Mouse (Mus musculus) stomach, postnatal 0 days (tissue): ENCODE data around the gene Vstm2b. TPM values are rescaled to one million over a fixed set of nuclear protein-coding genes. Genes with fewer than 3 reads are reported as not detected.

Source experiments
- ATAC-seq: fragments of 200-750 bp; cut with Nextera tagmentation; 2 replicates; pipeline ENCODE4 v1.8.0; 2017; ENCODE audit not compliant: low FRiP score, low TSS enrichment
- DNase-seq: peaks from one replicate; pipeline ENCODE4 v3.0.0-alpha.2; 2016; ENCODE audit warnings: low spot score
- H3K27ac ChIP-seq: fragments of 300-500 bp; sonication (generic); replicated peaks from 2 replicates; pipeline ENCODE4 v1.5.1; 2014; ENCODE audit warnings: mild to moderate bottlenecking, control low read depth
- H3K27me3 ChIP-seq: fragments of 300-500 bp; sonication (generic); 2 replicates; pipeline ENCODE4 v1.6.1; 2014; ENCODE audit warnings: low read length; ENCODE audit not compliant: control insufficient read depth, insufficient read depth
- H3K36me3 ChIP-seq: fragments of 300-500 bp; sonication (generic); 2 replicates; pipeline ENCODE4 v1.6.1; 2014; ENCODE audit warnings: low read length, mixed read lengths; ENCODE audit not compliant: control insufficient read depth, insufficient read depth
- H3K4me1 ChIP-seq: fragments of 300-500 bp; sonication (generic); replicated peaks from 2 replicates; pipeline ENCODE4 v1.6.1; 2014; ENCODE audit warnings: antibody characterized with exemption; ENCODE audit not compliant: control insufficient read depth, insufficient read depth
- H3K4me2 ChIP-seq: fragments of 300-500 bp; sonication (generic); replicated peaks from 2 replicates; pipeline ENCODE4 v1.6.1; 2014; ENCODE audit warnings: low read depth, mild to moderate bottlenecking, control low read depth, moderate library complexity
- H3K4me3 ChIP-seq: fragments of 300-500 bp; sonication (generic); 2 replicates; pipeline ENCODE4 v1.5.1; 2014; ENCODE audit warnings: low read depth, low read length, control low read depth
- H3K9ac ChIP-seq: fragments of 300-500 bp; sonication (generic); 2 replicates; pipeline ENCODE4 v1.6.1; 2014; ENCODE audit warnings: mild to moderate bottlenecking, low read length, control low read depth, mixed read lengths
- H3K9me3 ChIP-seq: fragments of 300-500 bp; sonication (generic); 2 replicates; pipeline ENCODE4 v1.6.1; 2016; ENCODE audit warnings: low read length; ENCODE audit not compliant: control insufficient read depth
- CTCF ChIP-seq: IDR thresholded peaks from 2 replicates; pipeline ENCODE4 v1.5.1; 2016; ENCODE audit warnings: antibody characterized with exemption, low read depth, mild to moderate bottlenecking, moderate library complexity
- EP300 ChIP-seq: optimal IDR thresholded peaks from 2 replicates; pipeline ENCODE3; 2016; ENCODE audit warnings: antibody characterized with exemption
- WGBS: fragments of 180-500 bp; shearing (Covaris S2); extraction: QIAGEN DNeasy Blood & Tissue Kit; methylation state at CpG from one replicate; pipeline ENCODE4 v1.1.7; 2014; 5-methylcytosine and 5-hydroxymethylcytosine counted together
- polyA plus RNA-seq: library from polyadenylated mRNA; unstranded; fragments of >200 nt; fragmentation: Nextera tagmentation; extraction: Ambion mirVana; gene quantifications from 2 replicates; pipeline ENCODE4 v1.2.1, GENCODE M21; 2015

Vstm2b gene
- polyA plus RNA-seq, 1 experiment from 2014 or later, result 0.81 TPM

DNA sequence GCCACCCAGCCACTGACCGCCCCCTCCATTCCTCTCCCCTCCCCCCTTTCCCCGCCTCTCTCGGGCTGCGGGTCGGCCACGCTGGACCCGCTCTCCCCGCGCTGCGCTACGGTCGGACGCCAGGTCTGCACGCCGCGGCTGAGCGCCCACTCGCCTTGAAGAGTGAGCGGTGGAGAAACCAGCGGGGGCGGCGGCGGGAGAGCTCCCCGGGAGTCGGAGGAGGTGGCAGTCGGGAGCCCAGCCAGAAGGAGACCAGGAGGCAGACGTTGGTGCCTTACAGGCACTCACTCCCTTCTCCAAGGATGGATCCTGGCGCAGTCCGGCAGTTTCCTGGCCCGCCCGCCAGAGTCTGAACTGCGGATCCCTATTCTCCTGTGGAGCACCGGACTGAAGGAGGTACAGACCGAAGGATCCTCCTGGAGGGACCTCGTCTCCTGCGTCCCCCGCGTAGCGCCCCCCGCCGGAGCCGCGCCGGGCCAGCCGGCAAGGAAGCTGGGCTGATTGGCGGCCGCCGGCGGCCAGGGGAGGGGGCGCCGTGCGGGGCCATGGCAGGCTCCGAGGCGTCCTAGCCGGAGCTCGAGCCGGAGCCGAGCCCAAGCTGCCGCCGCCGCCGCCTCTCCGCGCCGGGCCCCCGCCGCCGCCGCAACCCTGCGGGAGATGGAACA is 715 bp downstream of the Vstm2b start:
- H3K27me3 ChIP-seq, result peaks cover 7% of the 10 kb centered on the region; the same call in 1 of the 2 replicates
- no peaks in the 10 kb centered on the region for H3K9me3 ChIP-seq
- under 1% methylated on average over 28 of the region's 70 CpGs for WGBS
- H3K4me3 ChIP-seq, result peak overlapping the region; percentile 41
- no peak overlapping the region for H3K27ac ChIP-seq
- no peaks in the 10 kb centered on the region for H3K4me1 ChIP-seq
- 0 out of 2 replicates have a peak overlapping the region, but pooled peaks have one; percentile 23 for H3K9ac ChIP-seq
- peak overlapping the region; percentile 67 for H3K4me2 ChIP-seq
- ATAC-seq, result no peak
- no peak for TF ChIP-seq EP300
- DNase-seq, result peak; percentile 20
- no peaks in the 10 kb centered on the region for H3K36me3 ChIP-seq

DNA sequence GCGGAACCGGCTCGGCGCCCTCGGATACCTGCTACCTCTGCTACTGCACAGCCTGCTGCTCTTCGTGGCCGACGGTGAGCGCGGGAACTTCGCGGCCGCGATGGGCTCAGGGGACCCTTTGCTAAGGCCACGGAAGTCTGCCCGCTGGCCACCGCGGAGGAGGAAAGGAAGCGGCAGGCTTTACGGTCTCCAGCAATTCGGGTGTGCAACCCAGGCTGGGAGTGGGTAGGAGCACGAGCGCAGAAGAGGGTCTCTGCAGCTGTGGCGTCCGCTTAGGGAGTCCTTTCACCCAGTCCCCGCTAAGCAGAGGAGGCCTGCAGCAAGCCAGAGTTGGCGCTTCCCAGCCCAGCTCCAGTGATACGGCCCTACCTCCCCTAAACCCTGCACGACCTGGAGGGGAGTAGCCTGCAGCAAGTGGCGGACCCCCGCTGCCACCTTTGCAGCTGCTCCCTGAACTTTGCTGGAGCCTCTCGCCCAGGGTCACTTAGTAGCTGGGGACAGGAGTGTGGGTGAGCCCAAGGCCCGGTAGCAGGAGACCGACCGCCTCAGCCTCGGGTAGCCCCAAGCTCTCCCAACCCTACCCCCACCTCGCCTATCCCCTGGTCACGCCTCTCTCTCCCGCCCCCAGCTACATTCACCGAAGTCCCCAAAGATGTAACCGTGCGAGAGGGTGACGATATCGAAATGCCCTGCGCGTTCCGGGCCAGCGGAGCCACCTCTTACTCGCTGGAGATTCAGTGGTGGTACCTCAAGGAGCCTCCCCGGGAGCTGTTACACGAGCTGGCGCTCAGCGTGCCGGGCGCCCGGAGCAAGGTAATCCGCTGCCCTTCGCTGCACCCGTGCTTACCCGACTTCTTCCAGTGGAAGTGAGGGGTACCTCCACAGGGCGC is 1.5 kb downstream of the Vstm2b start:
- TF ChIP-seq EP300 (no peak), CTCF (no peak)
- Histone ChIP-seq H3K4me1 (no peaks in the 10 kb centered on the region), H3K4me2 (peak overlapping the region; percentile 67), H3K9me3 (no peaks in the 10 kb centered on the region), H3K27me3 (peaks cover 7% of the 10 kb centered on the region; the same call in 1 of the 2 replicates), H3K27ac (no peak overlapping the region), H3K4me3 (peak overlapping the region; percentile 41), H3K36me3 (no peaks in the 10 kb centered on the region), H3K9ac (no peak overlapping the region)
- WGBS, result under 1% methylated on average over 61 of the region's 61 CpGs
- peak; percentile 17; the same call in 1 of the 2 replicates for ATAC-seq
- DNase-seq, result no peak

DNA sequence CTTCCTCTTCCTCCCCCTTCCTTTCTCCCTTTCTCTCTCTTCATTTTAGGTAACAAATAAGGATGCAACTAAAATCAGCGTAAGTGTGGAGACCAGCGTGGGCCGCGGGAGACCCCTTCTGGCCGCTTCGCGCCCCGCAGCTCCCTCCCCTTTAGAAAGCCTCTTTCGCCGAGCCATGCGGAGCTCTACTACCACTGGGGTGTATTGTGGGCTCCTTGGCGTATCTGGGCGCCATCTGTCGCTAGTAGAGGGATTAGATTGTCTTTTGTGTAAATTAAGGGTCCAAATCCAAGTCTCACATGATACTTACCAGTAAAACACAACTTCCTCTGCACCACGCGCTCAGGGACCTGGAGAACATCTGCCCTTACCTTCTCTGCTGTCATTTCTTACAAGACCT is 3.1 kb downstream of the Vstm2b start:
- no peak; the same call in 1 of the 2 replicates for ATAC-seq
- Histone ChIP-seq H3K4me3 (no peak overlapping the region), H3K9me3 (no peaks in the 10 kb centered on the region), H3K27ac (no peak overlapping the region), H3K4me2 (no peak overlapping the region), H3K4me1 (no peaks in the 10 kb centered on the region), H3K27me3 (peaks cover 7% of the 10 kb centered on the region; the same call in 1 of the 2 replicates), H3K36me3 (no peaks in the 10 kb centered on the region), H3K9ac (no peak overlapping the region)
- TF ChIP-seq CTCF (peak; percentile 80), EP300 (no peak)
- 3% methylated on average over 16 of the region's 16 CpGs for WGBS
- DNase-seq, result peak; percentile 59

DNA sequence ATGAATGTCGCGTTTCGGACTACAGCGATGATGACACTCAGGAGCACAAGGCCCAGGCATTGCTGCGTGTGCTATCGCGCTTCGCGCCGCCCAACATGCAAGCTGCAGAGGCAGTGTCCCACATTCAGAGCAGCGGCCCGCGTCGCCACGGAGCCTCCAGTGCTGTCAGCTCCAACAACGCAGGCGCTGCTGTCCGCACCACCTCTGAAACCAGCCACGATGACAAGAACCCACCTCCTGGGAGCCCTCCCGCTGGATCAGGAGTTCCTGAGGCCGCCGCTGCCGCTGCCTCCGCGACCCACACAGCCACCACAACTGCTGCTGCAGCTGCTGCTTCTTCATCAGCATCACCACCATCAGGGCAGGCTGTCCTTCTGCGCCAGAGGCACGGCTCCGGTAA is 4.4 kb downstream of the Vstm2b start:
- no peak overlapping the region for H3K27ac ChIP-seq
- WGBS, result 19% methylated on average over 28 of the region's 28 CpGs
- H3K4me2 ChIP-seq, result no peak overlapping the region
- H3K36me3 ChIP-seq, result no peaks in the 10 kb centered on the region
- no peak for ATAC-seq
- TF ChIP-seq EP300, result no peak
- no peaks in the 10 kb centered on the region for H3K4me1 ChIP-seq
- no peak for DNase-seq
- no peak overlapping the region for H3K9ac ChIP-seq
- H3K9me3 ChIP-seq, result no peaks in the 10 kb centered on the region
- peaks cover 7% of the 10 kb centered on the region; the same call in 1 of the 2 replicates for H3K27me3 ChIP-seq
- H3K4me3 ChIP-seq, result no peak overlapping the region

DNA sequence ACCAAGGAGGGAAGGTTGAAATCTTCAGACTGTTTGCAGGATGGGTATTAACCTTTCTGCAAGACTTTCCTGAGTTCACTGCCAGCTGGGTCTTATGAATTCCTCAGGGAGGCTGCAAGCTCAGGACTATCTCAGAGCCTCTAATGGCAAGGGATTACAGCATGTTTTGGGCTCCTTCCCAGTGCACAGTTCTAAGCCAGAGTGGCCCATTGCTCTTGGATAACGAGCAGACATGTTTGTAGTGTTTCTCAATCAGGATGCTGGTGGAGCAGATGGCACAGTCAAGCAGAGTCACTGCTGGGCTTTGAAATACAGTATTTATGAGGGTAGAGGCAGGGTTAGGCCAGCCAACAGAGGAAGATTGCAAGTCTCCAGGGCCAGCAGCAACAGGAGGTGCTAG is 8.4 kb downstream of the Vstm2b start:
- 50% methylated on average over 1 of the region's 1 CpGs for whole genome bisulfite sequencing
- no peak overlapping the region for H3K4me3 ChIP-seq
- H3K9me3 ChIP-seq, result no peaks in the 10 kb centered on the region
- ATAC-seq (no peak), DNase-seq (no peak)
- H3K9ac ChIP-seq, result no peak overlapping the region
- TF ChIP-seq CTCF, result no peak
- TF ChIP-seq EP300, result no peak
- H3K4me2 ChIP-seq, result no peak overlapping the region
- H3K27ac ChIP-seq, result no peak overlapping the region
- no peaks in the 10 kb centered on the region for H3K4me1 ChIP-seq
- H3K27me3 ChIP-seq, result no peaks in the 10 kb centered on the region
- no peaks in the 10 kb centered on the region for H3K36me3 ChIP-seq

DNA sequence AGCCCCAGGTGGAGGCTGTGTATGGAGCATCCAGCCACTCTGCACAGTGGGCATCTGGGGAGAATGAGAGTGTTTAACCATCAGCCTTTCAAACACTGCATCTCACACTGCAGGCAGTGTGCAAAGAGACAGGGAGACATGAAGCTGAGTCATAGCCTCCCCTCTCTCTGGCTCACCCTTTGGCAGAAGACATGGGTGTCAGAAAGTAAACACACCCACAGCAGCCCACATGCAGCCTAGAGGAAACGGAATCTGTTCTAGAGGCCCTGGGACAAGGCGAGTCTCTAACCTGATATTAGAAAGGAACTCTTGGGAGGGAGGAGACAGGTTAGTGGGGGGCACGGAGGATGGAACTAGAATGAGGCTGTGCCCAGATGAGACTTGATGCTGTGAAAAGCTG is 18.6 kb downstream of the Vstm2b start:
- no peak overlapping the region for H3K4me2 ChIP-seq
- WGBS, result 73% methylated on average over 3 of the region's 3 CpGs
- no peak overlapping the region for H3K9ac ChIP-seq
- no peaks in the 10 kb centered on the region for H3K4me1 ChIP-seq
- ATAC-seq, result no peak
- H3K36me3 ChIP-seq, result no peaks in the 10 kb centered on the region
- H3K27me3 ChIP-seq, result no peaks in the 10 kb centered on the region
- DNase-seq, result no peak
- H3K4me3 ChIP-seq, result no peak overlapping the region
- no peaks in the 10 kb centered on the region for H3K9me3 ChIP-seq
- no peak overlapping the region for H3K27ac ChIP-seq
- no peak for TF ChIP-seq CTCF
- TF ChIP-seq EP300, result no peak
